Mouse (Mus musculus) liver, postnatal 0 days (tissue): ENCODE results near the gene Itga3.

Experiments used
- CTCF ChIP-seq: sonication (generic); IDR thresholded peaks from 2 replicates; pipeline ENCODE4 v1.5.1; 2016; ENCODE audit warnings: antibody characterized with exemption, low read depth
- EP300 ChIP-seq: IDR thresholded peaks from 2 replicates; pipeline ENCODE4 v1.6.1; 2016; ENCODE audit warnings: antibody characterized with exemption, low read depth, mild to moderate bottlenecking

- TF ChIP-seq CTCF (peak; percentile 98), EP300 (no peak)
Measured at GRCm38 (mm10) chr11:95001058-95001457, 75.5 kb downstream of the Itga3 start.
